Mouse (Mus musculus) hindbrain, embryonic 16.5 days (tissue): Measurements from ENCODE around the gene Olfr1136. TPM values are rescaled to one million over a fixed set of nuclear protein-coding genes. Genes with fewer than 3 reads are reported as not detected.

Source experiments
- ATAC-seq: fragments of 200-750 bp; cut with Nextera tagmentation; 2 replicates; pipeline ENCODE4 v1.8.0; 2017; ENCODE audit warnings: moderate TSS enrichment, moderate library complexity
- H3K27ac ChIP-seq: fragments of 300-500 bp; sonication (generic); 2 replicates; pipeline ENCODE4 v1.5.1; 2014; ENCODE audit warnings: low read depth, mild to moderate bottlenecking, control low read depth, low read length, moderate library complexity
- H3K27me3 ChIP-seq: fragments of 300-500 bp; sonication (generic); replicated peaks from 2 replicates; pipeline ENCODE4 v1.6.1; 2014; ENCODE audit warnings: low read length; ENCODE audit not compliant: control insufficient read depth, insufficient read depth
- H3K36me3 ChIP-seq: fragments of 300-500 bp; sonication (generic); 2 replicates; pipeline ENCODE4 v1.6.1; 2014; ENCODE audit warnings: mild to moderate bottlenecking, low read length, moderate library complexity, mixed read lengths; ENCODE audit not compliant: control insufficient read depth, insufficient read depth
- H3K4me1 ChIP-seq: fragments of 300-500 bp; sonication (generic); 2 replicates; pipeline ENCODE4 v1.6.1; 2014; ENCODE audit warnings: low read depth, low read length; ENCODE audit not compliant: control insufficient read depth, insufficient read depth
- H3K4me2 ChIP-seq: fragments of 300-500 bp; sonication (generic); 2 replicates; pipeline ENCODE4 v1.6.1; 2014; ENCODE audit warnings: mild to moderate bottlenecking, low read length, control low read depth, moderate library complexity
- H3K4me3 ChIP-seq: fragments of 300-500 bp; sonication (generic); 2 replicates; pipeline ENCODE4 v1.5.1; 2014; ENCODE audit warnings: mild to moderate bottlenecking, low read length, control low read depth, moderate library complexity
- H3K9ac ChIP-seq: fragments of 300-500 bp; sonication (generic); 2 replicates; pipeline ENCODE4 v1.6.1; 2014; ENCODE audit warnings: low read depth, mild to moderate bottlenecking, control low read depth, low read length, moderate library complexity
- H3K9me3 ChIP-seq: fragments of 300-500 bp; sonication (generic); 2 replicates; pipeline ENCODE4 v1.6.1; 2014; ENCODE audit warnings: mild to moderate bottlenecking, low read length, moderate library complexity; ENCODE audit not compliant: control insufficient read depth
- WGBS: fragments of 180-500 bp; shearing (Covaris S2); extraction: QIAGEN DNeasy Blood & Tissue Kit; methylation state at CpG from one replicate; pipeline ENCODE4 v1.1.7; 2014; 5-methylcytosine and 5-hydroxymethylcytosine counted together
- polyA plus RNA-seq: library from polyadenylated mRNA; unstranded; fragments of >200 nt; fragmentation: Nextera tagmentation; extraction: Ambion mirVana; gene quantifications from 2 replicates; pipeline ENCODE4 v1.2.1, GENCODE M21; 2015

The Olfr1136 gene
- polyA plus RNA-seq: not detected in 2 replicates

GRCm38 (mm10) chr2:87693847-87694246 is at the start of gene Olfr1136:
Olfr1136 (minus strand) TSS chr2:87693947.
- Histone ChIP-seq H3K4me3 (no peak within 1 kb of the TSS), H3K27me3 (no peaks in the 10 kb centered on the region), H3K9ac (no peak within 1 kb of the TSS), H3K4me2 (no peak within 1 kb of the TSS), H3K4me1 (no peaks in the 10 kb centered on the region), H3K36me3 (no peaks in the 10 kb centered on the region), H3K9me3 (no peaks in the 10 kb centered on the region), H3K27ac (no peak within 1 kb of the TSS)
- ATAC-seq: no peak

DNA sequence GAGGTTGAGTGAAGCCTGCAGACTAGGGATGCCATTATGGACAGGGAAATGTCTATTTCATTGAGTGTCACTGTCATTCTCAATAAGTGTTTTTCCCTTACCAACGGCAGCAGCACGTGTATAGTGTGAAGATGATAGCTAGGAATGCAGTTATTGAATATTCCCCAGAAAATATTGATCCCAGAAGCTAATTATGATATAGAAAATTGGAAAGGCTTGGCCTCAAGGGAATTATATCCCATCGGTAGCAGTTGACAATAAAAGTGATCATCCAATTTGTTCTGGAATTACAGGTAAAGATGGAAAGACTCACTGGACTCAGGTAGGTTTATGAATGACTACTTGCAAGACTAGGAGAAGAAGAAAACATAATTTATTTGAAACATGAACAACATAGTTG is 49.7 kb upstream of the Olfr1136 start, which contains the start of gene Olfr1140:
Gene Olfr1140, plus strand, starts transcription at position 301 of the 400 bp plus-strand sequence.
- Histone ChIP-seq H3K4me3 (no peak within 1 kb of the TSS), H3K36me3 (no peaks in the 10 kb centered on the region), H3K27ac (no peak within 1 kb of the TSS), H3K4me1 (no peaks in the 10 kb centered on the region), H3K9me3 (no peaks in the 10 kb centered on the region), H3K9ac (no peak within 1 kb of the TSS), H3K4me2 (no peak within 1 kb of the TSS), H3K27me3 (no peaks in the 10 kb centered on the region)
- no peak for ATAC-seq
- WGBS: 75% methylated on average over 3 of the region's 3 CpGs

DNA sequence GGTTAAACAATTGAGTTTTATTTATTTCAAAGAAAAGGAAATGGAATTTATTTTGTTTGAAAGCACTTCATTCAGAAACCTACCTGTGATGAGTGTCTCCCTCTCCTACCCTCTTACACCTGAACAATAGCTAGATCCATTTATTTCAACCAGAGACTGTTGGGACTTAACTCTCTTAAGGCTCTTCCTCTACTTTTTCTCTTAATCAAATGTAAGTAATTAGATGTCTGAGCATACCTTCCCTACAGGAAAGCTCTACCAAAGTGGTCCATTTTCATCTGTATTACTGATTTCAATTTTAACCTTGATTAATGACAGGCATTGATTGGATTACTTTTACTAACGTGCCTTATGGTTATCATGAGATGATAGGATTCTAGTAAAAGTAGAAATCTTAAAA is 46.1 kb upstream of the Olfr1136 start, which contains the start of gene Olfr1138:
Gene Olfr1138, minus strand, starts transcription at position 101 of the 400 bp plus-strand sequence.
- ATAC-seq: no peak
- no peak within 1 kb of the TSS for H3K27ac ChIP-seq
- H3K4me2 ChIP-seq: no peak within 1 kb of the TSS
- H3K4me3 ChIP-seq: no peak within 1 kb of the TSS
- 85% methylated on average over 1 of the region's 1 CpGs for WGBS
- H3K36me3 ChIP-seq: no peaks in the 10 kb centered on the region
- H3K4me1 ChIP-seq: no peaks in the 10 kb centered on the region
- H3K27me3 ChIP-seq: no peaks in the 10 kb centered on the region
- H3K9me3 ChIP-seq: no peaks in the 10 kb centered on the region
- no peak within 1 kb of the TSS for H3K9ac ChIP-seq

GRCm38 (mm10) chr2:87713079-87713478 is 19.3 kb upstream of the Olfr1136 start, which contains the start of gene Olfr1137:
Olfr1137 (minus strand) TSS chr2:87713179.
- H3K9ac ChIP-seq: no peak within 1 kb of the TSS
- H3K4me3 ChIP-seq: no peak within 1 kb of the TSS
- no peaks in the 10 kb centered on the region for H3K9me3 ChIP-seq
- no peaks in the 10 kb centered on the region for H3K4me1 ChIP-seq
- no peaks in the 10 kb centered on the region for H3K36me3 ChIP-seq
- no peak within 1 kb of the TSS for H3K4me2 ChIP-seq
- no peaks in the 10 kb centered on the region for H3K27me3 ChIP-seq
- ATAC-seq: no peak
- H3K27ac ChIP-seq: no peak within 1 kb of the TSS

DNA sequence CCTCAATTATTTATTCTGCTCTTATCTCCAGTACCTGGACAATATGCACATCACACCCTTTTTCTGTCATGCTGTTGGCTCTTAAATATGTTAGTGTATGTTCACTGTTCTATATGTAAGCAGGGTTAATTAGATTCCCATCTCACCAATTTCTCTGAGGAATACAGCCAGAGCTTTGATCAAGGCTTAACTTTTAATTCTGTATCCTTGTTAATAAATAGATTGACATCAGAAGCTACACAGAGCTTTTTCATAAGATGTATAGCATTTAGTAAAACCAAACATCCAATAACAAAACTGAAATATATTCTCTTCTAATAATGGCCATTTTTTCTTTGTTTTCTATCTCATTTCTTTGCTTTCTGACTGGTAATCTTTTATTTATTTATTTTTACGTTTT is 20.2 kb downstream of the Olfr1136 start, which contains the start of gene Olfr1135:
Gene Olfr1135, minus strand, starts transcription at position 101 of the 400 bp plus-strand sequence.
- Histone ChIP-seq H3K36me3 (no peaks in the 10 kb centered on the region), H3K9me3 (no peaks in the 10 kb centered on the region), H3K27me3 (no peaks in the 10 kb centered on the region), H3K4me2 (no peak within 1 kb of the TSS), H3K4me1 (no peaks in the 10 kb centered on the region), H3K9ac (no peak within 1 kb of the TSS), H3K4me3 (no peak within 1 kb of the TSS), H3K27ac (no peak within 1 kb of the TSS)
- WGBS: 17% methylated on average over 1 of the region's 1 CpGs
- ATAC-seq: no peak

- 85% methylated on average over 2 of the region's 2 CpGs for WGBS
- H3K9me3 ChIP-seq: no peaks in the 10 kb centered on the region
These were observed 35.4 kb downstream of the Olfr1136 start, which contains the start of gene Olfr1134 for GRCm38 (mm10) chr2:87658360-87658759. Olfr1134 (minus strand) TSS chr2:87658460.

GRCm38 (mm10) chr2:87647274-87647673 is 46.5 kb downstream of the Olfr1136 start, which contains the start of gene Olfr1133:
Olfr1133 (minus strand) TSS chr2:87647374.
- H3K4me3 ChIP-seq: no peak within 1 kb of the TSS
- no peak within 1 kb of the TSS for H3K9ac ChIP-seq
- no peaks in the 10 kb centered on the region for H3K27me3 ChIP-seq
- H3K27ac ChIP-seq: no peak within 1 kb of the TSS
- H3K36me3 ChIP-seq: no peaks in the 10 kb centered on the region
- no peak within 1 kb of the TSS for H3K4me2 ChIP-seq
- no peaks in the 10 kb centered on the region for H3K9me3 ChIP-seq
- no peaks in the 10 kb centered on the region for H3K4me1 ChIP-seq
- ATAC-seq: no peak

More at GRCm38 (mm10) chr2:87658360-87658759, 35.4 kb downstream of the Olfr1136 start, which contains the start of gene Olfr1134:
- Histone ChIP-seq H3K27ac (no peak within 1 kb of the TSS), H3K36me3 (no peaks in the 10 kb centered on the region), H3K9ac (no peak within 1 kb of the TSS), H3K4me2 (no peak within 1 kb of the TSS), H3K27me3 (no peaks in the 10 kb centered on the region), H3K4me3 (no peak within 1 kb of the TSS), H3K4me1 (no peaks in the 10 kb centered on the region)
- ATAC-seq: no peak

Other genes with a start within 250 kb of the Olfr1136 start
- not detected in 2 replicates for gene Olfr1126, start 240.0 kb downstream of the Olfr1136 start, polyA plus RNA-seq
- not detected in 2 replicates for gene Pramel7, start 196.9 kb downstream of the Olfr1136 start, polyA plus RNA-seq
- not detected in 2 replicates for gene Pramel6, start 187.4 kb downstream of the Olfr1136 start, polyA plus RNA-seq
- not detected in 2 replicates for gene Olfr153, start 162.2 kb downstream of the Olfr1136 start, polyA plus RNA-seq
- gene Olfr1128, start 148.4 kb downstream of the Olfr1136 start, polyA plus RNA-seq: not detected in 2 replicates
- gene Olfr1129, start 120.0 kb downstream of the Olfr1136 start, polyA plus RNA-seq: not detected in 2 replicates
- not detected in 2 replicates for gene Olfr1130, start 87.7 kb downstream of the Olfr1136 start, polyA plus RNA-seq
- gene Olfr1131, start 66.8 kb downstream of the Olfr1136 start, polyA plus RNA-seq: not detected in 2 replicates
- gene Olfr1132, start 56.4 kb downstream of the Olfr1136 start, polyA plus RNA-seq: not detected in 2 replicates
- not detected in 2 replicates for gene Olfr1133, start 46.6 kb downstream of the Olfr1136 start, polyA plus RNA-seq
- gene Olfr1134, start 35.5 kb downstream of the Olfr1136 start, polyA plus RNA-seq: not detected in 2 replicates
- gene Olfr1135, start 20.3 kb downstream of the Olfr1136 start, polyA plus RNA-seq: not detected in 2 replicates
- gene Olfr1137, start 19.2 kb upstream of the Olfr1136 start, polyA plus RNA-seq: not detected in 2 replicates
- gene Olfr1138, start 46.0 kb upstream of the Olfr1136 start, polyA plus RNA-seq: not detected in 2 replicates
- gene Olfr1140, start 49.8 kb upstream of the Olfr1136 start, polyA plus RNA-seq: not detected in 2 replicates
- gene Olfr1141, start 60.0 kb upstream of the Olfr1136 start, polyA plus RNA-seq: not detected in 2 replicates
- not detected in 2 replicates for gene Olfr152, start 85.5 kb upstream of the Olfr1136 start, polyA plus RNA-seq
- not detected in 2 replicates for gene Olfr1143, start 106.6 kb upstream of the Olfr1136 start, polyA plus RNA-seq
- not detected in 2 replicates for gene Olfr1145, start 115.9 kb upstream of the Olfr1136 start, polyA plus RNA-seq
- gene Olfr1148, start 136.6 kb upstream of the Olfr1136 start, polyA plus RNA-seq: not detected in 2 replicates
- not detected in 2 replicates for gene Olfr1150-ps1, start 150.0 kb upstream of the Olfr1136 start, polyA plus RNA-seq
- not detected in 2 replicates for gene Olfr1151, start 161.9 kb upstream of the Olfr1136 start, polyA plus RNA-seq
- 0.02 TPM in 1 of 2 replicates, not detected in the other for gene Olfr1152, start 172.5 kb upstream of the Olfr1136 start, polyA plus RNA-seq
- not detected in 2 replicates for gene Olfr1153, start 201.0 kb upstream of the Olfr1136 start, polyA plus RNA-seq
- gene Olfr1154, start 211.2 kb upstream of the Olfr1136 start, polyA plus RNA-seq: not detected in 2 replicates